23 mouse cellular contexts compared by ENCODE assay signal in genomic region chr13:48147061-48147460, GRCm38 (mm10).
DNase-seq lines count a peak whose midpoint lies in the region; ATAC-seq and TF ChIP-seq lines count a peak whose summit lies in the region.
"Had no signal": no experiment of that assay in that cellular context is flagged by ENCODE, and none has a peak within 500 bp of the region (broad histone marks: within the 10 kb centered on the region; RNA-seq: fewer than 3 reads in every experiment).

No protein-coding gene starts in this region.

- H3K27ac ChIP-seq in forebrain, embryonic 10.5 days: peak overlapping the region; percentile 40; the same call in 1 of the 2 replicates
- no peak overlapping the region for H3K27ac ChIP-seq in forebrain, embryonic 15.5 days (replicated peaks)
- no peak overlapping the region for H3K27ac ChIP-seq in lung, postnatal 0 days (ENCODE audit: low read length)
- H3K27ac ChIP-seq: embryonic facial prominence, embryonic 13.5 days; embryonic facial prominence, embryonic 15.5 days; forebrain, embryonic 13.5 days had no signal

- no peak overlapping the region for H3K4me3 ChIP-seq in forebrain, embryonic 10.5 days
- no peak overlapping the region for H3K4me3 ChIP-seq in forebrain, embryonic 15.5 days
- H3K4me3 ChIP-seq in lung, postnatal 0 days (ENCODE audit: low read depth, low read length): no peak overlapping the region
- H3K4me3 ChIP-seq: embryonic facial prominence, embryonic 13.5 days; embryonic facial prominence, embryonic 15.5 days; erythroblast, embryonic 14.5 days; forebrain, embryonic 13.5 days had no signal

- no peak overlapping the region for H3K4me2 ChIP-seq in forebrain, embryonic 15.5 days (replicated peaks)
- no peak overlapping the region for H3K4me2 ChIP-seq in lung, postnatal 0 days (replicated peaks; ENCODE audit: low read depth, low read length)
- H3K4me2 ChIP-seq: embryonic facial prominence, embryonic 13.5 days; embryonic facial prominence, embryonic 15.5 days; forebrain, embryonic 13.5 days had no signal

- DNase-seq in forebrain, embryonic 10.5 days (ENCODE audit: extremely low spot score, low spot score): no peak
- DNase-seq in ES-CJ7 (ENCODE audit: low read depth, low spot score): peak; percentile 54
- peak; percentile 66 for DNase-seq in ZHBTc4 (ENCODE audit: low read depth, low spot score)
- DNase-seq in lung, postnatal 0 days (ENCODE audit: low spot score): no peak
- DNase-seq: adrenal gland, adult 2 months; adrenal gland, postnatal 10 days; adrenal gland, postnatal 25 days; B cell, adult 2 months; cerebellum, adult 11 months; cerebellum, adult 18-20 months; cerebellum, adult 8-10 months; cerebellum, adult 9-11 months; cerebellum, postnatal 14 days; cerebellum, postnatal 36 days; embryo, embryonic 11 days had no signal

- no peak for ATAC-seq in forebrain, embryonic 15.5 days (replicated peaks)
- no peak for ATAC-seq in lung, postnatal 0 days
- ATAC-seq: CD4-positive, CD25-positive, alpha-beta regulatory T cell, adult 4 months; forebrain, embryonic 13.5 days; forebrain, embryonic 16.5 days had no signal

- TF ChIP-seq CTCF in lung, postnatal 0 days (IDR thresholded peaks at IDR 0.05): no peak

- H3K36me3 ChIP-seq in forebrain, embryonic 10.5 days (replicated peaks): no peaks in the 10 kb centered on the region
- no peaks in the 10 kb centered on the region for H3K36me3 ChIP-seq in forebrain, embryonic 15.5 days
- no peaks in the 10 kb centered on the region for H3K36me3 ChIP-seq in lung, postnatal 0 days (ENCODE audit: insufficient read depth, low read length)
- H3K36me3 ChIP-seq: embryonic facial prominence, embryonic 13.5 days; embryonic facial prominence, embryonic 15.5 days had no signal

- H3K9ac ChIP-seq in forebrain, embryonic 15.5 days (replicated peaks): no peak overlapping the region
- H3K9ac ChIP-seq in lung, postnatal 0 days (replicated peaks; ENCODE audit: low read depth): no peak overlapping the region
- H3K9ac ChIP-seq: embryonic facial prominence, embryonic 13.5 days; embryonic facial prominence, embryonic 15.5 days; forebrain, embryonic 13.5 days had no signal

- WGBS in forebrain, embryonic 10.5 days: 82% methylated on average over 7 of the region's 7 CpGs
- WGBS in forebrain, embryonic 15.5 days: 68% methylated on average over 7 of the region's 7 CpGs
- WGBS in lung, postnatal 0 days: 78% methylated on average over 7 of the region's 7 CpGs

- H3K9me3 ChIP-seq in forebrain, embryonic 10.5 days: peaks cover 5% of the 10 kb centered on the region; the same call in 1 of the 2 replicates
- no peaks in the 10 kb centered on the region for H3K9me3 ChIP-seq in forebrain, embryonic 15.5 days
- H3K9me3 ChIP-seq in lung, postnatal 0 days (ENCODE audit: low read length): no peaks in the 10 kb centered on the region
- H3K9me3 ChIP-seq: embryonic facial prominence, embryonic 13.5 days; embryonic facial prominence, embryonic 15.5 days; forebrain, embryonic 13.5 days had no signal

- 0 out of 2 replicates have a peak, but pooled peaks cover 6% of the 10 kb centered on the region for H3K4me1 ChIP-seq in forebrain, embryonic 10.5 days
- H3K4me1 ChIP-seq in forebrain, embryonic 15.5 days: no peaks in the 10 kb centered on the region
- no peaks in the 10 kb centered on the region for H3K4me1 ChIP-seq in lung, postnatal 0 days (ENCODE audit: insufficient read depth, low read depth, low read length)
- H3K4me1 ChIP-seq: embryonic facial prominence, embryonic 15.5 days; forebrain, embryonic 13.5 days had no signal

- no peak for TF ChIP-seq EP300 in lung, postnatal 0 days (IDR thresholded peaks at IDR 0.05)

- H3K27me3 ChIP-seq in forebrain, embryonic 10.5 days (ENCODE audit: poor library complexity, severe bottlenecking): no peaks in the 10 kb centered on the region
- no peaks in the 10 kb centered on the region for H3K27me3 ChIP-seq in forebrain, embryonic 15.5 days
- no peaks in the 10 kb centered on the region for H3K27me3 ChIP-seq in lung, postnatal 0 days (replicated peaks; ENCODE audit: insufficient read depth, low read length)
- H3K27me3 ChIP-seq: CH12.LX; embryonic facial prominence, embryonic 13.5 days; embryonic facial prominence, embryonic 15.5 days; forebrain, embryonic 13.5 days had no signal

Comparison
In these comparisons a context has a peak if more than half of its experiments do, and no peak if none do; other contexts are left out.
1. DNase-seq: peak in ES-CJ7 (single experiment) and ZHBTc4 (single experiment); none in forebrain, embryonic 10.5 days (single experiment) and lung, postnatal 0 days (single experiment).